ENCODE assay signal across 8 mouse cellular contexts in the genomic region with DNA sequence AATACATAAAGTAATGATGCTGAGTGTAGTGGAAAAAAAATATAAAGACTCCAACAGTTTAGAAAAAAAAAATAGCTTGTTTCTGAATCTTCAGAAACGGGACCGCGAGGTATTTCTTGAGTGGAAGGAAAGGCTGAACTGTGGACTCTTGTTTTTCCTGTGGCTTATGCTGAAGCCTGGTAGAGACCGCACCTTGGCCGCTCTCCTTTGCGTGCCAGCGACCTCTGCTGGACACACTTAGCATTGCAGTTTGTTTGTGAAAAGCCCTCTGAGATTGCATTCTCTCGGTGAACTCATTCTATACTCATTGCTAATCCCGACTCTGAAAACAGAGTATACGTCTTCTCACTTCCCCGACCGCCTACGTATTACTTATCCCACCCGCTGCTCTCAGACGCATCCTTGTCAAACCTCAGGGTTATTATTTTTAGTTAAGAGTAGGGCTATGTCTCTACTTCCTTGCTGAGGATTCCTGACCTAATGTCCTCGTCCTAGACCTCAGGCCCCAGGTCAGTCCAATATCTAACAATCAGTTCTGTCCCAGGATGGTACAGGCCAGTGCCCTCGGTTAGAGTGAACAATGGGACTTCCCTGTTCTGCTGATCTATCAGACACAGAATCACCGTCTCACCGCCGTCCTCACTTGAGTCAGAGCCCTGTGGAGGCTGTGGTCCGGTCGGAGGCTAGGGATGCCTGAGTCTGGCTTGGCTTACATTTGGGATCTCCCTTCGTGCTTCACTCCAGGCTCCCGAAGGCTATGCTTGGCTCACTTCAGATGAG.
DNase-seq lines count a peak whose midpoint lies in the region; ATAC-seq and TF ChIP-seq lines count a peak whose summit lies in the region.

No protein-coding gene starts in this region.

- peak; percentile 76 for DNase-seq in kidney, postnatal 0 days (ENCODE audit: low spot score)
- peak; percentile 58 for DNase-seq in liver, embryonic 11.5 days (ENCODE audit: low spot score)
- peak; percentile 83 for DNase-seq in neural tube, embryonic 11.5 days (ENCODE audit: low spot score)

- TF ChIP-seq POLR2A in bone marrow macrophage, adult 2 months (IDR thresholded peaks at IDR 0.05; ENCODE audit: borderline replicate concordance, low read depth, low read length): no peak

- peak; percentile 50 for TF ChIP-seq CTCF in C2C12 (IDR thresholded peaks at IDR 0.05; ENCODE audit: control insufficient read depth, insufficient read depth, insufficient read length)
- peak; percentile 96 for TF ChIP-seq CTCF in bone marrow macrophage, adult 2 months (IDR thresholded peaks at IDR 0.05; ENCODE audit: low read depth, low read length)
- TF ChIP-seq CTCF in kidney, postnatal 0 days (IDR thresholded peaks at IDR 0.05; ENCODE audit: low read depth): peak; percentile 94

- no peak overlapping the region for H3K9ac ChIP-seq in embryonic facial prominence, embryonic 15.5 days
- H3K9ac ChIP-seq in heart, embryonic 13.5 days: peak overlapping the region; percentile 52; the same call in 1 of the 2 replicates
- no peak overlapping the region for H3K9ac ChIP-seq in kidney, postnatal 0 days (ENCODE audit: low read depth, low read length)
- no peak overlapping the region for H3K9ac ChIP-seq in liver, embryonic 11.5 days (ENCODE audit: low read depth, low read length)
- peak overlapping the region; percentile 32; the same call in 1 of the 2 replicates for H3K9ac ChIP-seq in neural tube, embryonic 11.5 days (ENCODE audit: low read length)
- no peak overlapping the region for H3K9ac ChIP-seq in stomach, embryonic 15.5 days

- peak; percentile 43; the same call in 1 of the 2 replicates for ATAC-seq in embryonic facial prominence, embryonic 15.5 days (ENCODE audit: insufficient number of reproducible peaks, low FRiP score, low TSS enrichment, low read depth)
- no peak for ATAC-seq in heart, embryonic 13.5 days (ENCODE audit: extremely low read depth, insufficient number of reproducible peaks, low FRiP score, low TSS enrichment)
- ATAC-seq in kidney, postnatal 0 days (replicated peaks; ENCODE audit: low FRiP score, low read depth): peak; percentile 65
- ATAC-seq in liver, embryonic 11.5 days (replicated peaks; ENCODE audit: low FRiP score): peak; percentile 63
- peak; percentile 76 for ATAC-seq in neural tube, embryonic 11.5 days (ENCODE audit: insufficient read depth, low FRiP score, low TSS enrichment)
- ATAC-seq in stomach, embryonic 15.5 days (ENCODE audit: insufficient read depth, low FRiP score, low read depth): no peak

- no peaks in the 10 kb centered on the region for H3K79me3 ChIP-seq in C2C12 (ENCODE audit: low read depth)

- H3K4me3 ChIP-seq in C2C12 (ENCODE audit: insufficient read depth, poor library complexity, severe bottlenecking): no peak overlapping the region
- no peak overlapping the region for H3K4me3 ChIP-seq in bone marrow macrophage, adult 2 months (ENCODE audit: insufficient read depth, low read length)
- no peak overlapping the region for H3K4me3 ChIP-seq in embryonic facial prominence, embryonic 15.5 days (replicated peaks)
- H3K4me3 ChIP-seq in heart, embryonic 13.5 days: peak overlapping the region; percentile 20; the same call in 1 of the 2 replicates
- no peak overlapping the region for H3K4me3 ChIP-seq in kidney, postnatal 0 days (replicated peaks; ENCODE audit: low read depth, low read length)
- H3K4me3 ChIP-seq in liver, embryonic 11.5 days (ENCODE audit: low read depth, low read length): no peak overlapping the region
- no peak overlapping the region for H3K4me3 ChIP-seq in neural tube, embryonic 11.5 days (ENCODE audit: low read depth, low read length)
- no peak overlapping the region for H3K4me3 ChIP-seq in stomach, embryonic 15.5 days (replicated peaks)

- H3K36me3 ChIP-seq in C2C12 (ENCODE audit: control insufficient read depth, insufficient read depth): no peaks in the 10 kb centered on the region
- H3K36me3 ChIP-seq in embryonic facial prominence, embryonic 15.5 days: no peaks in the 10 kb centered on the region
- no peaks in the 10 kb centered on the region for H3K36me3 ChIP-seq in heart, embryonic 13.5 days
- no peaks in the 10 kb centered on the region for H3K36me3 ChIP-seq in kidney, postnatal 0 days (ENCODE audit: insufficient read depth, low read length)
- no peaks in the 10 kb centered on the region for H3K36me3 ChIP-seq in liver, embryonic 11.5 days (ENCODE audit: control insufficient read depth, insufficient read depth, low read length)
- no peaks in the 10 kb centered on the region for H3K36me3 ChIP-seq in neural tube, embryonic 11.5 days (ENCODE audit: control insufficient read depth, insufficient read depth, low read length)
- H3K36me3 ChIP-seq in stomach, embryonic 15.5 days: no peaks in the 10 kb centered on the region

- no peaks in the 10 kb centered on the region for H3K79me2 ChIP-seq in C2C12 (ENCODE audit: control insufficient read depth, insufficient read depth)

- H3ac ChIP-seq in C2C12 (ENCODE audit: control insufficient read depth, insufficient read length, low read depth): no peak overlapping the region

- no peaks in the 10 kb centered on the region for H3K4me1 ChIP-seq in bone marrow macrophage, adult 2 months (ENCODE audit: control insufficient read depth, insufficient read depth, low read length)
- H3K4me1 ChIP-seq in embryonic facial prominence, embryonic 15.5 days: no peaks in the 10 kb centered on the region
- H3K4me1 ChIP-seq in heart, embryonic 13.5 days: no peaks in the 10 kb centered on the region
- no peaks in the 10 kb centered on the region for H3K4me1 ChIP-seq in kidney, postnatal 0 days (replicated peaks; ENCODE audit: insufficient read depth, low read length)
- no peaks in the 10 kb centered on the region for H3K4me1 ChIP-seq in liver, embryonic 11.5 days (replicated peaks; ENCODE audit: control insufficient read depth, insufficient read depth, low read length)
- H3K4me1 ChIP-seq in neural tube, embryonic 11.5 days (ENCODE audit: control insufficient read depth, insufficient read depth, low read length): no peaks in the 10 kb centered on the region
- H3K4me1 ChIP-seq in stomach, embryonic 15.5 days: no peaks in the 10 kb centered on the region

- H3K27ac ChIP-seq in bone marrow macrophage, adult 2 months (ENCODE audit: insufficient read depth, low read depth, low read length): no peak overlapping the region
- H3K27ac ChIP-seq in embryonic facial prominence, embryonic 15.5 days (replicated peaks): no peak overlapping the region
- no peak overlapping the region for H3K27ac ChIP-seq in heart, embryonic 13.5 days (replicated peaks)
- no peak overlapping the region for H3K27ac ChIP-seq in kidney, postnatal 0 days
- no peak overlapping the region for H3K27ac ChIP-seq in liver, embryonic 11.5 days (ENCODE audit: low read depth, low read length)
- H3K27ac ChIP-seq in neural tube, embryonic 11.5 days (ENCODE audit: low read depth, low read length): no peak overlapping the region
- no peak overlapping the region for H3K27ac ChIP-seq in stomach, embryonic 15.5 days

- H3K27me3 ChIP-seq in C2C12 (ENCODE audit: control insufficient read depth, insufficient read depth, insufficient read length): no peaks in the 10 kb centered on the region
- no peaks in the 10 kb centered on the region for H3K27me3 ChIP-seq in embryonic facial prominence, embryonic 15.5 days
- no peaks in the 10 kb centered on the region for H3K27me3 ChIP-seq in heart, embryonic 13.5 days (replicated peaks)
- no peaks in the 10 kb centered on the region for H3K27me3 ChIP-seq in kidney, postnatal 0 days (ENCODE audit: insufficient read depth, low read length)
- H3K27me3 ChIP-seq in liver, embryonic 11.5 days (replicated peaks; ENCODE audit: control insufficient read depth, insufficient read depth, low read length): no peaks in the 10 kb centered on the region
- H3K27me3 ChIP-seq in neural tube, embryonic 11.5 days (ENCODE audit: control insufficient read depth, insufficient read depth, low read length): no peaks in the 10 kb centered on the region
- H3K27me3 ChIP-seq in stomach, embryonic 15.5 days (replicated peaks): no peaks in the 10 kb centered on the region

- 26% methylated on average over 24 of the region's 24 CpGs for WGBS in embryonic facial prominence, embryonic 15.5 days
- WGBS in heart, embryonic 13.5 days: 24% methylated on average over 24 of the region's 24 CpGs
- WGBS in kidney, postnatal 0 days: 29% methylated on average over 24 of the region's 24 CpGs
- 27% methylated on average over 24 of the region's 24 CpGs for WGBS in liver, embryonic 11.5 days
- 31% methylated on average over 24 of the region's 24 CpGs for WGBS in neural tube, embryonic 11.5 days
- 27% methylated on average over 24 of the region's 24 CpGs for WGBS in stomach, embryonic 15.5 days

- H3K4me2 ChIP-seq in embryonic facial prominence, embryonic 15.5 days (replicated peaks): no peak overlapping the region; the same call in 1 of the 2 replicates
- H3K4me2 ChIP-seq in heart, embryonic 13.5 days: peak overlapping the region; percentile 64
- no peak overlapping the region for H3K4me2 ChIP-seq in kidney, postnatal 0 days (ENCODE audit: low read length)
- H3K4me2 ChIP-seq in liver, embryonic 11.5 days: peak overlapping the region; percentile 17; the same call in 1 of the 2 replicates
- H3K4me2 ChIP-seq in neural tube, embryonic 11.5 days (ENCODE audit: low read depth): no peak overlapping the region; the same call in 1 of the 2 replicates
- H3K4me2 ChIP-seq in stomach, embryonic 15.5 days: peak overlapping the region; percentile 27; the same call in 1 of the 2 replicates

- no peaks in the 10 kb centered on the region for H3K9me3 ChIP-seq in embryonic facial prominence, embryonic 15.5 days (replicated peaks)
- H3K9me3 ChIP-seq in heart, embryonic 13.5 days: no peaks in the 10 kb centered on the region
- H3K9me3 ChIP-seq in kidney, postnatal 0 days (replicated peaks; ENCODE audit: low read length): no peaks in the 10 kb centered on the region
- H3K9me3 ChIP-seq in liver, embryonic 11.5 days (ENCODE audit: control insufficient read depth, low read length): no peaks in the 10 kb centered on the region
- H3K9me3 ChIP-seq in neural tube, embryonic 11.5 days (ENCODE audit: control insufficient read depth, low read length): no peaks in the 10 kb centered on the region
- H3K9me3 ChIP-seq in stomach, embryonic 15.5 days: no peaks in the 10 kb centered on the region

TF ChIP-seq in C2C12, 6 proteins besides CTCF, POLR2A, EP300 and RAD21:
- TF ChIP-seq CEBPB (IDR thresholded peaks at IDR 0.05; ENCODE audit: low read depth) (no peak), USF1 (IDR thresholded peaks at IDR 0.05; ENCODE audit: low read depth) (no peak), MYOD1 (IDR thresholded peaks at IDR 0.05; ENCODE audit: control insufficient read depth, insufficient read length, low read depth) (no peak), MYOG (IDR thresholded peaks at IDR 0.05; ENCODE audit: control insufficient read depth, extremely low read depth, insufficient read length) (no peak), FOSL1 (IDR thresholded peaks at IDR 0.05; ENCODE audit: insufficient read depth, low read length, poor library complexity, severe bottlenecking) (no peak), MAX (IDR thresholded peaks at IDR 0.05) (no peak)

Comparison
In these comparisons a context has a peak if more than half of its experiments do, and no peak if none do; other contexts are left out.
1. ATAC-seq: peak in embryonic facial prominence, embryonic 15.5 days (single experiment), kidney, postnatal 0 days (single experiment), liver, embryonic 11.5 days (single experiment) and neural tube, embryonic 11.5 days (single experiment); none in heart, embryonic 13.5 days (single experiment) and stomach, embryonic 15.5 days (single experiment).
2. H3K4me2 ChIP-seq: peak in heart, embryonic 13.5 days (single experiment), liver, embryonic 11.5 days (single experiment) and stomach, embryonic 15.5 days (single experiment); none in embryonic facial prominence, embryonic 15.5 days (single experiment), kidney, postnatal 0 days (single experiment) and neural tube, embryonic 11.5 days (single experiment).
3. H3K9ac ChIP-seq: peak in heart, embryonic 13.5 days (single experiment) and neural tube, embryonic 11.5 days (single experiment); none in embryonic facial prominence, embryonic 15.5 days (single experiment), kidney, postnatal 0 days (single experiment), liver, embryonic 11.5 days (single experiment) and stomach, embryonic 15.5 days (single experiment).
4. Peak in every context shown above with its lines, with median percentiles within 50 percentile points of each other: CTCF ChIP-seq and DNase-seq.